Mouse (Mus musculus): Measurements from ENCODE around the gene Slc12a7. TPM values are rescaled to one million over a fixed set of nuclear protein-coding genes. Genes with fewer than 3 reads are reported as not detected.
"Not testable (repeated sequence)": the region's sequence is repeated elsewhere in the genome, so short reads cannot be mapped to it uniquely, and the experiment has no call there.

The Slc12a7 gene
- total RNA-seq, 2 experiments from 2014 or later: 4.5 to 5.2 TPM

- DNase-seq: no peak
- intact Hi-C loops (cut with DNase I; ENCODE audit: low total_unique reads): no loop called here
Observed at GRCm38 (mm10) chr13:73712228-73712627, 20.7 kb upstream of the Slc12a7 start.

GRCm38 (mm10) chr13:73713204-73713603 lies 19.7 kb upstream of the Slc12a7 start:
- DNase-seq: no peak
- intact Hi-C loops (cut with DNase I; ENCODE audit: low total_unique reads): no loop called here

GRCm38 (mm10) chr13:73714020-73714419 lies 18.9 kb upstream of the Slc12a7 start:
- intact Hi-C loops (cut with DNase I; ENCODE audit: low total_unique reads): no loop called here
- no peak for DNase-seq

- intact Hi-C loops (cut with DNase I; ENCODE audit: low total_unique reads): loop anchor here (5.0 kb wide), 1 partner anchor 194 kb away; no protein-coding TSS in a partner anchor
- DNase-seq: peak; percentile 64
Observed at GRCm38 (mm10) chr13:73718225-73718624, 14.7 kb upstream of the Slc12a7 start.

- no peak for DNase-seq
- intact Hi-C loops (cut with DNase I; ENCODE audit: low total_unique reads): loop anchor here (5.0 kb wide), 1 partner anchor 182 kb away; no protein-coding TSS in a partner anchor
Observed at GRCm38 (mm10) chr13:73720241-73720640, 12.7 kb upstream of the Slc12a7 start.

GRCm38 (mm10) chr13:73723081-73723668 lies 9.7 kb upstream of the Slc12a7 start:
- intact Hi-C loops (cut with DNase I; ENCODE audit: low total_unique reads): loop anchor here (5.0 kb wide), 1 partner anchor 179 kb away; no protein-coding TSS in a partner anchor
- peak; percentile 17 for DNase-seq

GRCm38 (mm10) chr13:73725315-73725714 lies 7.6 kb upstream of the Slc12a7 start:
- DNase-seq: no peak
- intact Hi-C loops (cut with DNase I; ENCODE audit: low total_unique reads): loop anchor here (5.0 kb wide), 1 partner anchor 42 kb away; no protein-coding TSS in a partner anchor

GRCm38 (mm10) chr13:73727621-73728025 lies 5.3 kb upstream of the Slc12a7 start:
- intact Hi-C loops (cut with DNase I; ENCODE audit: low total_unique reads): loop anchor here (5.0 kb wide), 1 partner anchor 40 kb away; no protein-coding TSS in a partner anchor
- DNase-seq: no peak

- intact Hi-C loops (cut with DNase I; ENCODE audit: low total_unique reads): loop anchor here (5.0 kb wide), 1 partner anchor 39 kb away; no protein-coding TSS in a partner anchor
- no peak for DNase-seq
Observed at GRCm38 (mm10) chr13:73728633-73729032, 4.3 kb upstream of the Slc12a7 start.

- intact Hi-C loops (cut with DNase I; ENCODE audit: low total_unique reads): no loop called here
- no peak for DNase-seq
Observed at GRCm38 (mm10) chr13:73730913-73731312, 2.0 kb upstream of the Slc12a7 start.

- DNase-seq: no peak
- intact Hi-C loops (cut with DNase I; ENCODE audit: low total_unique reads): no loop called here
Observed at GRCm38 (mm10) chr13:73732235-73732634, 659 bp upstream of the Slc12a7 start.

GRCm38 (mm10) chr13:73734379-73734778 lies 1.5 kb downstream of the Slc12a7 start:
- no peak for DNase-seq
- intact Hi-C loops (cut with DNase I; ENCODE audit: low total_unique reads): no loop called here

- DNase-seq: no peak
Observed at GRCm38 (mm10) chr13:73735270-73735669, 2.4 kb downstream of the Slc12a7 start.

GRCm38 (mm10) chr13:73735928-73736327 lies 3.0 kb downstream of the Slc12a7 start:
- no peak for DNase-seq
- intact Hi-C loops (cut with DNase I; ENCODE audit: low total_unique reads): no loop called here

More at GRCm38 (mm10) chr13:73735270-73735669, 2.4 kb downstream of the Slc12a7 start:
- intact Hi-C loops (cut with DNase I; ENCODE audit: low total_unique reads): no loop called here

- intact Hi-C loops (cut with DNase I; ENCODE audit: low total_unique reads): no loop called here
- DNase-seq: no peak
Observed at GRCm38 (mm10) chr13:73736943-73737342, 4.0 kb downstream of the Slc12a7 start.

- intact Hi-C loops (cut with DNase I; ENCODE audit: low total_unique reads); DNase-seq: not testable (repeated sequence)
Observed at GRCm38 (mm10) chr13:73740399-73740944, 7.6 kb downstream of the Slc12a7 start.

GRCm38 (mm10) chr13:73742944-73743343 lies 10.1 kb downstream of the Slc12a7 start:
- no peak for DNase-seq
- intact Hi-C loops (cut with DNase I; ENCODE audit: low total_unique reads): no loop called here

GRCm38 (mm10) chr13:73743662-73744061 lies 10.8 kb downstream of the Slc12a7 start:
- intact Hi-C loops (cut with DNase I; ENCODE audit: low total_unique reads): no loop called here
- no peak for DNase-seq

- no peak for DNase-seq
- intact Hi-C loops (cut with DNase I; ENCODE audit: low total_unique reads): no loop called here
Observed at GRCm38 (mm10) chr13:73748663-73749440, 16.0 kb downstream of the Slc12a7 start.

- no peak for DNase-seq
Observed at GRCm38 (mm10) chr13:73750435-73750834, 17.5 kb downstream of the Slc12a7 start.

More at GRCm38 (mm10) chr13:73750435-73750834, 17.5 kb downstream of the Slc12a7 start:
- intact Hi-C loops (cut with DNase I; ENCODE audit: low total_unique reads): no loop called here

Measured in gastrocnemius, postnatal 14 days (tissue).